Mouse (Mus musculus): ENCODE results near the gene Trmt1l. TPM values are rescaled to one million over a fixed set of nuclear protein-coding genes. Genes with fewer than 3 reads are reported as not detected.
A peak's percentile ranks its signal among the peaks of the same experiment; 100 is the strongest.

The Trmt1l gene
- polyA plus RNA-seq (2014; fragmentation: Nextera tagmentation; extraction: Ambion mirVana): 41.8 and 42.1 TPM in 2 replicates

DNA sequence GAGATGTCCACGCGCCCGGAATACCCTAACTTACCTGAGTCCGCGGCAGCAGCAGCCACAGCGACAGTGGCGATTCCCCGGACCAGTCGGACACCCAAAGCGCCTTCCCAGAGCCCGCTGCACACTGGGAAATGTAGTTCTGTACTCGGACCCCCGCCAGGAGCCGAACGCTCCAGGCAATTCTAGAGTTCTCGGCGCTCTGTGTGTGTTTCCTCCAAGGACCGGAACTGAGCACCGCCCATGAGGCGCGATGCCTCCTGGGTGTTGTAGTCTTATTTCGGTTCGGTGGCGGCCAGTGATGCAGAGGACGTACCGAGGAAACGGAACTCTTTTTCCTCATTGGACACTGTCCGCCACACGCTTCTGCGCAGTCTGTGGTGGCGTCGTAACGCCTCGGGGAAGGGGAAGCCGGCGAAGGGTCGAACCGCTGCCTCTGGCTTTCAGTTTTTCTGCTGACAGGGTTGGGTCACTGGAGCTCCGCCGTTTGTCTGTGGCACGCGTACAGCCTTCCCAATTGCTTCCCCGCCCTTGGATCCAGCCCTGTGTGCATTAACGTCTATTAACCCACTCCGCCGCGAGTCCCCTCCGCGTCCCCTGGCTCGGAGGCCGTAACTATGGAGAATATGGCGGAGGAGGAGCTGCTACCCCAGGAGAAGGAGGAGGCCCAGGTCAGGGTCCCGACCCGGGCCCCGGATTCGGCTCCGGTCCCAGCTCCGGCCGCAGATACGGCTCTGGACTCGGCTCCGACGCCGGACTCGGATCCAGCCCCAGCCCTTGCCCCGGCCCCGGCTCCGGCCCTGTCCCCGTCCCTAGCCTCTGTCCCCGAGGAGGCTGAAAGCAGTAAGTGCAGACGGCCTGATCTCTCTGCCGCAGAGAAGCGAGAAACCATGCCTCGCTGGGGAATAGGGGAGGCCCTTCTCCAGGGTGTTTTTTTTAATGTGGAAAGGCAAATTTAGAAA lies at the start of gene Trmt1l, which contains the start of gene Swt1:
Trmt1l (plus strand) TSS at position 280 of the 959 bp plus-strand sequence.
Swt1 (minus strand) TSS at position 193 of the 959 bp plus-strand sequence.
- H3K27ac ChIP-seq (ENCODE audit: low read depth): peak within 1 kb of the TSS; percentile 97
- no peaks in the 10 kb centered on the region for H3K27me3 ChIP-seq (ENCODE audit: insufficient read depth, low read length)
- under 1% methylated on average over 74 of the region's 74 CpGs for WGBS
- H3K4me1 ChIP-seq (ENCODE audit: insufficient read depth): peaks cover 12% of the 10 kb centered on the region; the same call in 1 of the 2 replicates
- ATAC-seq (ENCODE audit: insufficient read depth) (peak; percentile 99), DNase-seq (peak; percentile 100)
- peaks cover 10% of the 10 kb centered on the region; the same call in 1 of the 2 replicates for H3K36me3 ChIP-seq (ENCODE audit: insufficient read depth)
- peak within 1 kb of the TSS; percentile 73 for H3K4me2 ChIP-seq
- H3K4me3 ChIP-seq (ENCODE audit: low read depth, low read length): peak within 1 kb of the TSS; percentile 93
- H3K9ac ChIP-seq: peak within 1 kb of the TSS; percentile 95
- TF ChIP-seq CTCF (IDR thresholded peaks at IDR 0.05; ENCODE audit: low read depth): no peak
- no peaks in the 10 kb centered on the region for H3K9me3 ChIP-seq (ENCODE audit: low read depth, low read length)

DNA sequence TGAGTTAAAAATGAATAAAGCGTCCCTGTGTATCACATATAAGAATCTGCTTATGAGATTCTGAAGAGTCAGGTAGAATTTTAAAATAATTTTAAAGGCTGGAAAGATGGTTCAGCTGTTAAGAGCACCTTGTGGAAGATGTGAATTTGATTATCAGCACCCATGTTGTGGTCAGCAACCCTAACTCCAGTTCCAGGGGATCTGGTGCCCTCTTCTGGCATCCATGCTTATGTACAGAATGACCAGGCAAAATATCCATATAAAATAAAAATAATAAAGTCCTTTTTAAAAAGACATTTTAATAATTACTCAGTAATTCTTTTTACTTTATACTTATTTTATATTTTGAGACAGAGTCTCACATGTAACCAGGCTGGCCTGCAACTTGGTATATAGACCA lies 38.3 kb upstream of the Trmt1l start:
- H3K4me1 ChIP-seq (ENCODE audit: insufficient read depth): no peaks in the 10 kb centered on the region
- DNase-seq (peak; percentile 68), ATAC-seq (ENCODE audit: insufficient read depth) (no peak)
- WGBS: 98% methylated on average over 1 of the region's 1 CpGs
- H3K4me2 ChIP-seq: no peak overlapping the region
- peaks cover 30% of the 10 kb centered on the region for H3K36me3 ChIP-seq (ENCODE audit: insufficient read depth)
- H3K4me3 ChIP-seq (ENCODE audit: low read depth, low read length): no peak overlapping the region
- H3K27ac ChIP-seq (ENCODE audit: low read depth): no peak overlapping the region
- H3K27me3 ChIP-seq (ENCODE audit: insufficient read depth, low read length): no peaks in the 10 kb centered on the region
- peak; percentile 63 for TF ChIP-seq CTCF (IDR thresholded peaks at IDR 0.05; ENCODE audit: low read depth)
- no peak overlapping the region for H3K9ac ChIP-seq
- H3K9me3 ChIP-seq (ENCODE audit: low read depth, low read length): no peaks in the 10 kb centered on the region

GRCm38 (mm10) chr1:151409827-151410226 lies 18.5 kb upstream of the Trmt1l start:
- no peak overlapping the region for H3K4me2 ChIP-seq
- no peak for TF ChIP-seq CTCF (IDR thresholded peaks at IDR 0.05; ENCODE audit: low read depth)
- ATAC-seq (ENCODE audit: insufficient read depth) (no peak), DNase-seq (no peak)
- no peaks in the 10 kb centered on the region for H3K27me3 ChIP-seq (ENCODE audit: insufficient read depth, low read length)
- no peaks in the 10 kb centered on the region for H3K4me1 ChIP-seq (ENCODE audit: insufficient read depth)
- H3K9ac ChIP-seq: no peak overlapping the region
- H3K27ac ChIP-seq (ENCODE audit: low read depth): no peak overlapping the region
- WGBS: 91% methylated on average over 3 of the region's 3 CpGs
- H3K36me3 ChIP-seq (ENCODE audit: insufficient read depth): peaks cover 45% of the 10 kb centered on the region
- H3K9me3 ChIP-seq (ENCODE audit: low read depth, low read length): no peaks in the 10 kb centered on the region
- H3K4me3 ChIP-seq (ENCODE audit: low read depth, low read length): no peak overlapping the region

- ATAC-seq (ENCODE audit: insufficient read depth): no peak
- no peaks in the 10 kb centered on the region for H3K27me3 ChIP-seq (ENCODE audit: insufficient read depth, low read length)
Observed at GRCm38 (mm10) chr1:151422178-151422577, 6.2 kb upstream of the Trmt1l start.

DNA sequence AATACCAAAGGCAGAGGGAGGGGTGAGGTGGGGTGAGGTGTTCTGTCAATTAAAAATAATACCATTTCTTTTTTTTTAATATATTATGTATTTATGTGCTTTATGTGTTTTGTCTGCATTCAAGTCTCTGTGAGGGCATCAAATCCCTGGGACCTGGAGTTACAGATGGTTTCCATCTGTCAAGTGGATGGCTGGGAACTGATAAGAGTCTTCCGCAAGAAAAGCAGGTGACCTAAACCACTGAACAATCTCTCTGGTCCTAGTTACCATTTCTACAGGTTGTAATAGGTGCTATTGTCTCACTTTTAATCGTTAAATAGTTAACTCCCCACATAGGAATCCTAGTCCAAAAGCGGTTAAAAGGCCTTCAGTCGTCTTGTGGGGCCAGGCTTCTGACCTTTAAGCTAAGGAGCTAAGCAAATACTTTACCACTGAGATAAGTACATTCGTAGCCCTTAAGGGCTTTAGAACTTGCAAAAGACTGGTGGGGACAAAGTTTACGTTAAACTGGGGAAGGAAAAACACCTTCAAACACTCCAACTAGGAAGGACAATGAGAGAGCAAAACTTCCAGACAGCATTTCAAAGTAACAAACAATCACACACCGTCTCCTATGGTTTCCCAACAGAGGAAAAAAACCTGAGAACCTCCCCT lies 1.3 kb upstream of the Trmt1l start:
- Histone ChIP-seq H3K27me3 (ENCODE audit: insufficient read depth, low read length) (no peaks in the 10 kb centered on the region), H3K4me2 (peak overlapping the region; percentile 73), H3K27ac (ENCODE audit: low read depth) (peak overlapping the region; percentile 72), H3K4me3 (ENCODE audit: low read depth, low read length) (peak overlapping the region; percentile 93), H3K4me1 (ENCODE audit: insufficient read depth) (peaks cover 12% of the 10 kb centered on the region; the same call in 1 of the 2 replicates), H3K9ac (peak overlapping the region; percentile 78), H3K36me3 (ENCODE audit: insufficient read depth) (peaks cover 13% of the 10 kb centered on the region; the same call in 1 of the 2 replicates), H3K9me3 (ENCODE audit: low read depth, low read length) (no peaks in the 10 kb centered on the region)
- TF ChIP-seq CTCF (IDR thresholded peaks at IDR 0.05; ENCODE audit: low read depth): no peak
- ATAC-seq (ENCODE audit: insufficient read depth) (no peak), DNase-seq (peak; percentile 31)
- 10% methylated on average over 7 of the region's 7 CpGs for WGBS

More at GRCm38 (mm10) chr1:151422178-151422577, 6.2 kb upstream of the Trmt1l start:
- no peak overlapping the region for H3K4me3 ChIP-seq (ENCODE audit: low read depth, low read length)
- TF ChIP-seq CTCF (IDR thresholded peaks at IDR 0.05; ENCODE audit: low read depth): no peak
- H3K9ac ChIP-seq: no peak overlapping the region
- no peak for DNase-seq
- no peak overlapping the region for H3K4me2 ChIP-seq
- peaks cover 5% of the 10 kb centered on the region; the same call in 1 of the 2 replicates for H3K4me1 ChIP-seq (ENCODE audit: insufficient read depth)
- H3K27ac ChIP-seq (ENCODE audit: low read depth): no peak overlapping the region
- 54% methylated on average over 3 of the region's 3 CpGs for WGBS
- peaks cover 38% of the 10 kb centered on the region for H3K36me3 ChIP-seq (ENCODE audit: insufficient read depth)
- H3K9me3 ChIP-seq (ENCODE audit: low read depth, low read length): no peaks in the 10 kb centered on the region

- TF ChIP-seq CTCF (IDR thresholded peaks at IDR 0.05; ENCODE audit: low read depth): no peak
- H3K9me3 ChIP-seq (ENCODE audit: low read depth, low read length): no peaks in the 10 kb centered on the region
- peak overlapping the region; percentile 73 for H3K4me2 ChIP-seq
- peak overlapping the region; percentile 78 for H3K9ac ChIP-seq
- H3K36me3 ChIP-seq (ENCODE audit: insufficient read depth): 0 out of 2 replicates have a peak, but pooled peaks cover 7% of the 10 kb centered on the region
- H3K4me1 ChIP-seq (ENCODE audit: insufficient read depth): peaks cover 12% of the 10 kb centered on the region; the same call in 1 of the 2 replicates
- 0% methylated on average over 26 of the region's 26 CpGs for WGBS
- peak overlapping the region; percentile 93 for H3K4me3 ChIP-seq (ENCODE audit: low read depth, low read length)
- peak overlapping the region; percentile 83 for H3K27ac ChIP-seq (ENCODE audit: low read depth)
- ATAC-seq (ENCODE audit: insufficient read depth) (peak; percentile 71), DNase-seq (peak; percentile 56)
- no peaks in the 10 kb centered on the region for H3K27me3 ChIP-seq (ENCODE audit: insufficient read depth, low read length)
Observed at GRCm38 (mm10) chr1:151427888-151428262, 467 bp upstream of the Trmt1l start.

Measured in lung, embryonic 14.5 days (tissue).